Mouse (Mus musculus): ENCODE measurements around the gene Asna1. TPM values are rescaled to one million over a fixed set of nuclear protein-coding genes. Genes with fewer than 3 reads are reported as not detected.

The Asna1 gene
- total and polyA plus RNA-seq, 3 experiments: 109 to 127 (median 119) TPM

DNA sequence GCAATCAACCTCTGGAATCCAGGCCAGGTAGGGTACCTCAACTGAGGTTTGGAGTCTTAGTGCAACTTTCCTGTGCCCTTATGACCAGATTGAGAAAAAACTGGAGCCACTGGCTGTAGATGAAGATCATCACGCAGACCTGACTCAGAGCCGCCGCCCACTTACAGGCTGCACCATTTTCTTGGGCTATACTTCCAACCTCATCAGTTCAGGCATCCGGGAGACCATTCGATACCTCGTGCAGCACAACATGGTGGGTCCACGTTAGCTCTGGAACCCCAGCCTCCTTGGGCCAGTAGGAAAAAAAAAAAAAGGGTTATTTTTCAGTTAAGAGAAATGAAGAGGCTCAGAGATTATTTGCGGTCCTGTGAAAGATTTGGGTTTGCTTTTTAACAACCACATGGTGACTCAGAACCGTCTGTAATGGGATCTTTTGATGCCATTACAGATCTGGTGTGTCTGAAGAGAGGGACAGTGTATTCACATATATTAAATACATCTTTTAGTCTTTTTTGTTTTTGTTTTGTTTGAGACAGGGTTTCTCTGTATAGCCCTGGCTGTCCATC lies 47.4 kb upstream of the Asna1 start:
- dilution Hi-C loops (cut with MboI; ENCODE audit: extremely low pct_ligation_motif_present, extremely low pct_unique_long_range_greater_than_20kb, low sequenced_read_pairs) (no loop called here), in situ Hi-C loops (cut with MboI; ENCODE audit: low pct_ligation_motif_present, low pct_unique_long_range_greater_than_20kb, low sequenced_read_pairs) (loop anchor here (5.0 kb wide), 1 partner anchor 100 kb away; no protein-coding TSS in a partner anchor)
- H3K79me2 ChIP-seq (replicated peaks; ENCODE audit: control insufficient read depth, extremely low read depth, insufficient read depth, poor library complexity, severe bottlenecking): peaks cover 17% of the 10 kb centered on the region
- H3K27me3 ChIP-seq (replicated peaks): no peaks in the 10 kb centered on the region
- no peaks in the 10 kb centered on the region for H3K9me3 ChIP-seq (replicated peaks; ENCODE audit: low read length)
- peaks cover 44 to 60% of the 10 kb centered on the region in 2 experiments for H3K36me3 ChIP-seq (replicated peaks in 1 of 2; ENCODE audit: control insufficient read depth in 1 of 2, insufficient read depth in 1 of 2, low read length in 1 of 2)
- H3K27ac ChIP-seq (ENCODE audit: insufficient read depth, low read depth): no peak overlapping the region; the same call in 1 of the 2 replicates
- TF ChIP-seq ETS1 (conservative IDR thresholded peaks at IDR 0.05; ENCODE audit: low read depth, low read length) (no peak), MYC (IDR thresholded peaks at IDR 0.05; ENCODE audit: low read depth, low read length) (peak; percentile 92), CHD1 (IDR thresholded peaks at IDR 0.05; ENCODE audit: low read depth, low read length) (0 out of 2 replicates have a peak, but pooled peaks have one; percentile 52), MAX (IDR thresholded peaks at IDR 0.05; ENCODE audit: low read length) (peak; percentile 74; the same call in 1 of the 2 replicates)
- peaks cover 6 to 27% of the 10 kb centered on the region in 2 experiments for H3K4me1 ChIP-seq (ENCODE audit: control insufficient read depth in 1 of 2, insufficient read depth in 2 of 2)
- H3K9ac ChIP-seq (ENCODE audit: insufficient read depth, low read depth): peak overlapping the region; percentile 99
- peak overlapping the region; percentile 92 to 99 (median 98) for H3K4me3 ChIP-seq (replicated peaks in 1 of 3; ENCODE audit: low read depth in 2 of 3, low read length in 2 of 3, poor library complexity in 1 of 3)
- DNase-seq (ENCODE audit: extremely low read depth): peak; percentile 47
- peak overlapping the region; percentile 76 for H3K4me2 ChIP-seq (ENCODE audit: insufficient read depth, low read depth, poor library complexity, severe bottlenecking)

DNA sequence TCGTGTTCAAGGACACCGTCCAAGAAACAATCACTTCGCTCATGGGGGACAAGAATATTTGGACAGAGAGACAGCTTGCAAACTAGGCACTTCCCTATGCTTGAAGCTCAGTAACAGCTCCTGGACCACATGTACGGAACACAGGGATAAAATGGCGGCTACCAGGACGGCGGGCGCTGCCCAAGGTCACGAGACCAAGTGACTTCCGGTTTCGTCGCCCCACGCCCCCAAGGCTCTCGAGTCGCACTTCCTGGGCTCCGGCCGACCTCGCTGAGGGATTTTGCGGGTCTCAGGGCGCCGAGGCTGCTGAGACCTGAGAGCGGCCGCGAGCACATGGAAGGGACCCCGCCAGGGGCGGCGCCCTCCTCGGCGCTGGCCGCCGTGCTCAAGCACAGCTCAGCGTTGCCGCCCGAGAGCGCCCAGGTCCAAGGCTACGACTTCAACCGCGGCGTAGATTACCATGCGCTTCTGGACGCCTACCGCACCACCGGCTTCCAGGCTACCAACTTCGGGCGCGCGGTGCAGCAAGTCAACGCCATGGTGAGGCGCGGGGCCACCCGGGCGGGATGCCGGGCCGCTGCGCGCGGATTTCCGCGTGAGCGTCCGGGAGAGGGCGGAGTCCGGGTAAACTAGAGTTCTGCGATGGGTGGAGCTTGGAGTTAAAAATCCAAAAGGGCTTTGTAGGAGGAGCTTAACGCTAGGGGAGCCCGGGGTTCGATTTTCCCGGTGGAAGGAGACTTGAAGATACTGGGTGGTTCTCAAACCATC lies 46.6 kb upstream of the Asna1 start, which contains the start of gene Dhps:
Gene Dhps, plus strand, starts transcription at position 244 of the 768 bp plus-strand sequence.
- Histone ChIP-seq H3K27me3 (replicated peaks) (no peaks in the 10 kb centered on the region), H3K4me2 (ENCODE audit: insufficient read depth, low read depth, poor library complexity, severe bottlenecking) (peak within 1 kb of the TSS; percentile 76), H3K9me3 (replicated peaks; ENCODE audit: low read length) (no peaks in the 10 kb centered on the region), H3K9ac (ENCODE audit: insufficient read depth, low read depth) (peak within 1 kb of the TSS; percentile 99), H3K4me3 (replicated peaks in 1 of 3; ENCODE audit: low read depth in 2 of 3, low read length in 2 of 3, poor library complexity in 1 of 3) (peak within 1 kb of the TSS; percentile 92 to 99 (median 98)), H3K4me1 (ENCODE audit: control insufficient read depth in 1 of 2, insufficient read depth in 2 of 2) (peaks cover 6 to 25% of the 10 kb centered on the region in 2 experiments), H3K27ac (ENCODE audit: insufficient read depth, low read depth) (peak within 1 kb of the TSS; percentile 96), H3K79me2 (replicated peaks; ENCODE audit: control insufficient read depth, extremely low read depth, insufficient read depth, poor library complexity, severe bottlenecking) (peaks cover 17% of the 10 kb centered on the region), H3K36me3 (replicated peaks in 1 of 2; ENCODE audit: control insufficient read depth in 1 of 2, insufficient read depth in 1 of 2, low read length in 1 of 2) (peaks cover 51 to 63% of the 10 kb centered on the region in 2 experiments)
- dilution Hi-C loops (cut with MboI; ENCODE audit: extremely low pct_ligation_motif_present, extremely low pct_unique_long_range_greater_than_20kb, low sequenced_read_pairs): no loop called here
- peak; percentile 95 for DNase-seq (ENCODE audit: extremely low read depth)
- in situ Hi-C loops (cut with MboI; ENCODE audit: low pct_ligation_motif_present, low pct_unique_long_range_greater_than_20kb, low sequenced_read_pairs): loop anchor here (5.0 kb wide), 1 partner anchor 101 kb away; no protein-coding TSS in a partner anchor
- TF ChIP-seq MAX (IDR thresholded peaks at IDR 0.05; ENCODE audit: low read length) (peak; percentile 98), IRF4 (IDR thresholded peaks at IDR 0.05; ENCODE audit: low read depth, low read length) (peak; percentile 69), ZC3H11A (IDR thresholded peaks at IDR 0.05; ENCODE audit: low read depth, low read length) (no peak), SMC3 (IDR thresholded peaks at IDR 0.05; ENCODE audit: low read depth, low read length) (no peak), SIN3A (IDR thresholded peaks at IDR 0.05; ENCODE audit: low read length) (peak; percentile 73; the same call in 1 of the 2 replicates), BHLHE40 (IDR thresholded peaks at IDR 0.05; ENCODE audit: low read depth, low read length) (peak; percentile 97), USF1 (IDR thresholded peaks at IDR 0.05; ENCODE audit: low read depth, low read length) (peak; percentile 89), MAFK (IDR thresholded peaks at IDR 0.05; ENCODE audit: insufficient replicate concordance, low read length) (no peak), MXI1 (IDR thresholded peaks at IDR 0.05; ENCODE audit: low read depth, low read length) (peak; percentile 89), CHD2 (IDR thresholded peaks at IDR 0.05; ENCODE audit: low read length) (no peak), NELFE (IDR thresholded peaks at IDR 0.05; ENCODE audit: low read depth, low read length) (no peak; the same call in 1 of the 2 replicates), HCFC1 (IDR thresholded peaks at IDR 0.05; ENCODE audit: low read depth, low read length) (peak; percentile 81), ZMIZ1 (IDR thresholded peaks at IDR 0.05; ENCODE audit: low read depth, low read length) (peak; percentile 67), TCF12 (IDR thresholded peaks at IDR 0.05; ENCODE audit: low read depth, low read length) (peak; percentile 80), ELF1 (IDR thresholded peaks at IDR 0.05; ENCODE audit: low read depth, low read length) (peak; percentile 87), CHD1 (IDR thresholded peaks at IDR 0.05; ENCODE audit: low read depth, low read length) (peak; percentile 75; the same call in 1 of the 2 replicates), E2F4 (IDR thresholded peaks at IDR 0.05; ENCODE audit: insufficient replicate concordance, low read depth, low read length) (peak; percentile 69; the same call in 1 of the 2 replicates), MYC (IDR thresholded peaks at IDR 0.05; ENCODE audit: low read depth, low read length) (peak; percentile 100), EP300 (IDR thresholded peaks at IDR 0.05; ENCODE audit: low read length) (no peak), TBP (conservative IDR thresholded peaks at IDR 0.05; ENCODE audit: low read depth, low read length) (peak; percentile 72; the same call in 1 of the 2 replicates), ZNF384 (IDR thresholded peaks at IDR 0.05; ENCODE audit: low read depth, low read length) (peak; percentile 67), POLR2A (IDR thresholded peaks at IDR 0.05; ENCODE audit: low read depth, low read length) (peak; percentile 83), CTCF (conservative IDR thresholded peaks at IDR 0.05 in 1 of 2, IDR thresholded peaks at IDR 0.05 in 1 of 2; ENCODE audit: low read depth in 2 of 2, low read length in 2 of 2) (no peak), RAD21 (IDR thresholded peaks at IDR 0.05; ENCODE audit: low read depth, low read length) (no peak), MEF2A (IDR thresholded peaks at IDR 0.05; ENCODE audit: borderline replicate concordance, low read depth, low read length) (0 out of 2 replicates have a peak, but pooled peaks have one; percentile 12), NRF1 (IDR thresholded peaks at IDR 0.05; ENCODE audit: low read depth, low read length) (peak; percentile 65), KAT2A (IDR thresholded peaks at IDR 0.05; ENCODE audit: insufficient replicate concordance, low read length) (peak; percentile 74; the same call in 1 of the 2 replicates), UBTF (IDR thresholded peaks at IDR 0.05; ENCODE audit: low read depth, low read length) (0 out of 2 replicates have a peak, but pooled peaks have one; percentile 57)
